Mouse (Mus musculus): ENCODE data around the gene Slc6a9. TPM values are rescaled to one million over a fixed set of nuclear protein-coding genes. Genes with fewer than 3 reads are reported as not detected.
A peak's percentile ranks its signal among the peaks of the same experiment; 100 is the strongest.

Slc6a9 gene
- polyA plus RNA-seq, 1 experiment from 2014 or later, result 31.1 TPM

GRCm38 (mm10) chr4:117915489-117916105 lies 81.3 kb downstream of the Slc6a9 start:
- peak overlapping the region; percentile 85 for H3K27ac ChIP-seq (replicated peaks)
- peak overlapping the region; percentile 100 for H3K4me2 ChIP-seq
- no peaks in the 10 kb centered on the region for H3K27me3 ChIP-seq
- no peak for ATAC-seq (ENCODE audit: low read depth)
- peaks cover 18% of the 10 kb centered on the region for H3K36me3 ChIP-seq
- 5% methylated on average over 19 of the region's 19 CpGs for WGBS
- H3K9me3 ChIP-seq, result no peaks in the 10 kb centered on the region
- peak overlapping the region; percentile 63 for H3K4me3 ChIP-seq
- peaks cover 49% of the 10 kb centered on the region for H3K4me1 ChIP-seq (replicated peaks)
- peak overlapping the region; percentile 96 for H3K9ac ChIP-seq

GRCm38 (mm10) chr4:117916386-117916785 lies 82.1 kb downstream of the Slc6a9 start:
- WGBS, result 88% methylated on average over 5 of the region's 5 CpGs
- no peak overlapping the region for H3K27ac ChIP-seq (replicated peaks)
- H3K4me1 ChIP-seq (replicated peaks), result peaks cover 41% of the 10 kb centered on the region
- no peak overlapping the region for H3K4me3 ChIP-seq
- no peaks in the 10 kb centered on the region; the same call in 1 of the 2 replicates for H3K27me3 ChIP-seq
- H3K4me2 ChIP-seq, result peak overlapping the region; percentile 100
- no peaks in the 10 kb centered on the region for H3K9me3 ChIP-seq
- H3K9ac ChIP-seq, result no peak overlapping the region
- ATAC-seq (ENCODE audit: low read depth), result no peak
- H3K36me3 ChIP-seq, result peaks cover 10% of the 10 kb centered on the region

- Histone ChIP-seq H3K27me3 (no peaks in the 10 kb centered on the region; the same call in 1 of the 2 replicates), H3K27ac (replicated peaks) (no peak overlapping the region), H3K4me1 (replicated peaks) (peaks cover 31% of the 10 kb centered on the region), H3K36me3 (0 out of 2 replicates have a peak, but pooled peaks cover under 1% of the 10 kb centered on the region), H3K9me3 (no peaks in the 10 kb centered on the region), H3K4me3 (no peak overlapping the region), H3K4me2 (no peak overlapping the region), H3K9ac (no peak overlapping the region)
- 95% methylated on average over 4 of the region's 4 CpGs for WGBS
- ATAC-seq (ENCODE audit: low read depth), result no peak
Measured at GRCm38 (mm10) chr4:117917402-117917801, 83.1 kb downstream of the Slc6a9 start.

- WGBS, result 94% methylated on average over 4 of the region's 4 CpGs
- no peak for ATAC-seq (ENCODE audit: low read depth)
- Histone ChIP-seq H3K4me2 (no peak overlapping the region), H3K4me1 (replicated peaks) (peaks cover 26% of the 10 kb centered on the region), H3K4me3 (no peak overlapping the region), H3K9ac (no peak overlapping the region), H3K9me3 (no peaks in the 10 kb centered on the region), H3K36me3 (no peaks in the 10 kb centered on the region), H3K27ac (replicated peaks) (no peak overlapping the region), H3K27me3 (no peaks in the 10 kb centered on the region; the same call in 1 of the 2 replicates)
Measured at GRCm38 (mm10) chr4:117917847-117918246, 83.5 kb downstream of the Slc6a9 start.

GRCm38 (mm10) chr4:117918261-117918660 lies 84.0 kb downstream of the Slc6a9 start:
- no peak overlapping the region for H3K4me2 ChIP-seq
- no peaks in the 10 kb centered on the region for H3K36me3 ChIP-seq
- H3K27ac ChIP-seq (replicated peaks), result no peak overlapping the region
- WGBS, result 77% methylated on average over 3 of the region's 3 CpGs
- H3K4me3 ChIP-seq, result no peak overlapping the region
- no peaks in the 10 kb centered on the region for H3K9me3 ChIP-seq
- ATAC-seq (ENCODE audit: low read depth), result no peak
- no peak overlapping the region for H3K9ac ChIP-seq
- no peaks in the 10 kb centered on the region; the same call in 1 of the 2 replicates for H3K27me3 ChIP-seq
- H3K4me1 ChIP-seq (replicated peaks), result peaks cover 22% of the 10 kb centered on the region

GRCm38 (mm10) chr4:117918762-117919161 lies 84.5 kb downstream of the Slc6a9 start:
- no peak overlapping the region for H3K9ac ChIP-seq
- H3K27ac ChIP-seq (replicated peaks), result no peak overlapping the region
- peaks cover 17% of the 10 kb centered on the region for H3K4me1 ChIP-seq (replicated peaks)
- 92% methylated on average over 5 of the region's 5 CpGs for WGBS
- H3K36me3 ChIP-seq, result no peaks in the 10 kb centered on the region
- no peak overlapping the region for H3K4me3 ChIP-seq
- H3K4me2 ChIP-seq, result no peak overlapping the region
- ATAC-seq (ENCODE audit: low read depth), result no peak
- no peaks in the 10 kb centered on the region for H3K9me3 ChIP-seq
- H3K27me3 ChIP-seq, result peaks cover under 1% of the 10 kb centered on the region; the same call in 1 of the 2 replicates

- Histone ChIP-seq H3K4me3 (no peak overlapping the region), H3K4me2 (no peak overlapping the region), H3K27ac (replicated peaks) (no peak overlapping the region), H3K4me1 (replicated peaks) (peaks cover 4% of the 10 kb centered on the region), H3K36me3 (no peaks in the 10 kb centered on the region), H3K9me3 (no peaks in the 10 kb centered on the region), H3K9ac (no peak overlapping the region), H3K27me3 (peaks cover 24% of the 10 kb centered on the region)
- no peak for ATAC-seq (ENCODE audit: low read depth)
- 84% methylated on average over 2 of the region's 2 CpGs for WGBS
Measured at GRCm38 (mm10) chr4:117921358-117921757, 87.1 kb downstream of the Slc6a9 start.

- no peaks in the 10 kb centered on the region for H3K9me3 ChIP-seq
- ATAC-seq (ENCODE audit: low read depth), result no peak
- H3K4me3 ChIP-seq, result no peak overlapping the region
- 65% methylated on average over 2 of the region's 2 CpGs for WGBS
- H3K4me1 ChIP-seq (replicated peaks), result peaks cover 23% of the 10 kb centered on the region
- no peaks in the 10 kb centered on the region for H3K36me3 ChIP-seq
- H3K4me2 ChIP-seq, result no peak overlapping the region
- H3K9ac ChIP-seq, result no peak overlapping the region
- H3K27ac ChIP-seq (replicated peaks), result no peak overlapping the region
- H3K27me3 ChIP-seq, result peaks cover 45% of the 10 kb centered on the region
Measured at GRCm38 (mm10) chr4:117923450-117923849, 89.1 kb downstream of the Slc6a9 start.

Other genes with a start within 250 kb of the Slc6a9 start
- 67.3 and 70.8 TPM in 2 replicates for gene Dmap1, start 152.2 kb upstream of the Slc6a9 start, polyA plus RNA-seq (2015; fragmentation: Nextera tagmentation; extraction: Ambion mirVana)
- gene Gm12845, start 110.1 kb upstream of the Slc6a9 start, polyA plus RNA-seq (2015; fragmentation: Nextera tagmentation; extraction: Ambion mirVana), result not detected in 2 replicates
- gene Klf17, start 68.9 kb upstream of the Slc6a9 start, polyA plus RNA-seq (2015; fragmentation: Nextera tagmentation; extraction: Ambion mirVana), result not detected in 2 replicates
- gene Ccdc24, start 38.1 kb downstream of the Slc6a9 start, polyA plus RNA-seq (2015; fragmentation: Nextera tagmentation; extraction: Ambion mirVana), result 1.7 and 2.5 TPM in 2 replicates
- gene B4galt2, start 49.0 kb downstream of the Slc6a9 start, polyA plus RNA-seq (2015; fragmentation: Nextera tagmentation; extraction: Ambion mirVana), result 43.7 and 45.5 TPM in 2 replicates
- 442 and 475 TPM in 2 replicates for gene Atp6v0b, start 52.8 kb downstream of the Slc6a9 start, polyA plus RNA-seq (2015; fragmentation: Nextera tagmentation; extraction: Ambion mirVana)
- gene Dph2, start 57.5 kb downstream of the Slc6a9 start, polyA plus RNA-seq (2015; fragmentation: Nextera tagmentation; extraction: Ambion mirVana), result 21.3 and 22.0 TPM in 2 replicates
- 64.9 and 65.3 TPM in 2 replicates for gene Ipo13, start 80.5 kb downstream of the Slc6a9 start, polyA plus RNA-seq (2015; fragmentation: Nextera tagmentation; extraction: Ambion mirVana)
- 1.0 and 1.5 TPM in 2 replicates for gene Artn, start 95.3 kb downstream of the Slc6a9 start, polyA plus RNA-seq (2015; fragmentation: Nextera tagmentation; extraction: Ambion mirVana)